Mouse (Mus musculus) c-Kit-positive CD71-negative TER-119-negative erythroid progenitor cells, embryonic 14.5 days (primary cell): ENCODE data around the gene Tpp2.
A peak's percentile ranks its signal among the peaks of the same experiment; 100 is the strongest.
"Not testable (repeated sequence)": the region's sequence is repeated elsewhere in the genome, so short reads cannot be mapped to it uniquely, and the experiment has no call there.

Experiments used
- DNase-seq: peaks from one replicate; pipeline ENCODE4 v3.0.0-alpha.2; 2013; ENCODE audit warnings: low read depth

Tpp2 gene

DNA sequence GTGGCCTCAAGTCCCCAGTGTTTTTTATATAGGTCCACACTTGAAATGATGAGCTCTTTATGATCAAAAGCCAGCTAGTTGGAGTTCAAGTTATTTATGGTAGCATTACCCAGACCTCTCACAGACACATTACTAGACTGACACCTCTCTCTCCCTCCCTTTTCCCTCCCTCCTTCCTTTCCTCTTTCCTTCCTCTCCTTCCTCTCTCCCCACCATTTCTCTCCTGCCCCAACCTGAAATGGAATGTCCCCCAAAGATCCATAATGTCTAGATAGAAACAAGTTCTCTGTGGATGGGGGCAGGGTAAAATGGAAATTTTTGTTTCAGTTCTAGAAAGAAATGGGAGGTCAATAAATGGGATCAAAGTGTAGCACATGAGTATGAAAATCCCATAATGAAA, 86.5 kb downstream of the Tpp2 start, which contains the start of gene Mettl21c:
Gene Mettl21c, minus strand, starts transcription at position 101 of the 400 bp plus-strand sequence.
- no peak for DNase-seq

DNA sequence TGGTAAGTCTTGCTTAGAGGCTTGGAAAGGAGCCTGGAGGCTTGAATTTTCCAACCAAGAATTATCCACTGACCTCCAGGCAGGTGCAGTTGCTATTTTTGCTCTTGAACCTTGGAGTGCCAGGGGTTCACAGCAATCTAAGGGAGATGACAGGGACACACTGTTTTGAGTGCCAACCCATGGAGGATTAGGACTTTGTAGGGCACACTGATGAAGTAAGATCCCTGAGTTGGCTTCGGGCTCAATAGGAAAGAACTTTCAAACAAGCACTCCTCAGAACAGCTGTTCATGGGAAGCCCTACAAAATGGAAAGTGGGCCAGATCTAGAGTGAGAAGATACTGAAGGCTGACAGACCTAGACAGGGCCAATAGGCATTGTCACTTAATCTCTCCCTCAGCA, 89.2 kb downstream of the Tpp2 start:
- DNase-seq = no peak

DNA sequence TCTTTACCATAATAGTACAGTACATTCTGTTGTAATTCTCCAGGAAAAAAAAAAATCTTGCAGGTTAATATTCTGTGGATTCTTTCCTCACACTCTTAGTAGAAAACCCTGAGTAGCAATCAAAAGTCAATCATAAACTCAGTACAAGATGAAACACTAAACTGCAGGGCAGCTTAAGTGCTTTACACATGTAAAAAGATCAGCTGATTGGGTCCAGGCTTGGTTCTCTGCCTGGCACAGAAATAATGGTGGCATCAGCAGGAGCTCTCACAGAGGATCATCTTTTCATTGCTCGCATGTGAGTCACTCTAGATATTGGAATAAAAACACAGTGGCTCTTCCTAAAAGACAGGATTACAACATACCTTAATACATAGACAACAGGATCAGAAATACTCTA, 94.2 kb downstream of the Tpp2 start:
- DNase-seq = no peak

DNA sequence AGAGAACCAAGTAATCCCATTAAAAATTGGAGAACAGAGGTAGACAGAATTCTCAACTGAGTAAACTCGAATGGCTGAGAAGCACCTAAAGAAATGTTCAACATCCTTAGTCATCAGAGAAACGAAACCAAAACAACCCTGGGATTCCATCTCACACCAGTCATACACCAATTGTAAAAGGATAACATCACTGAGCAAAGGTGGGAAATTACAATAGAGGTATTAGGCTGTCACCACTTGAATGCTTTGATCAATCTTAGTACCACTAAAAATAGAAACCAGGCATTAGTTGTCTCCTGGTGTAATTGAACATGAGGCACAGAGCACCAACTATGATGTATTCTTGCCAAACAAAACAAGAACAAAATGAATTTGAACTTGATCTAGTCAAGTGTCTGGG, 98.8 kb downstream of the Tpp2 start:
- DNase-seq = no peak

DNA sequence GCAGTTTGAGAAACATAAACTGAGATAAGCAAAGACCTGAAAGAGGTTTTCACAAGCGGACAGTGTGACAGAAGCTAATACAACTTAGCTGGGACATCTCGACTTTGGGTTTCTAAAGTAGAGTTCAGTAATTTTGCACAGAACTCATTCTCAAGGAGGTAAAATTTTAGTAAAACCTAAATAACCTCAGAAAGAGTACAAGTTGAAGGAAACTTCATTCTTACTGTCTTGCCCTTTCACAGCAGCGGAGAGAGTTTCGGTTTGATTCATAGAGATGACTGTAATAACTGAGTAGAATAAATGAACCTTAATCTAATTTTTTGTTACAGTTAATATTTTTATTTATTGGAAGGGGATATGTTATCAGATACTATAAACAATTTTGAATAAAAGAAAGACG, 99.5 kb downstream of the Tpp2 start:
- no peak for DNase-seq

DNA sequence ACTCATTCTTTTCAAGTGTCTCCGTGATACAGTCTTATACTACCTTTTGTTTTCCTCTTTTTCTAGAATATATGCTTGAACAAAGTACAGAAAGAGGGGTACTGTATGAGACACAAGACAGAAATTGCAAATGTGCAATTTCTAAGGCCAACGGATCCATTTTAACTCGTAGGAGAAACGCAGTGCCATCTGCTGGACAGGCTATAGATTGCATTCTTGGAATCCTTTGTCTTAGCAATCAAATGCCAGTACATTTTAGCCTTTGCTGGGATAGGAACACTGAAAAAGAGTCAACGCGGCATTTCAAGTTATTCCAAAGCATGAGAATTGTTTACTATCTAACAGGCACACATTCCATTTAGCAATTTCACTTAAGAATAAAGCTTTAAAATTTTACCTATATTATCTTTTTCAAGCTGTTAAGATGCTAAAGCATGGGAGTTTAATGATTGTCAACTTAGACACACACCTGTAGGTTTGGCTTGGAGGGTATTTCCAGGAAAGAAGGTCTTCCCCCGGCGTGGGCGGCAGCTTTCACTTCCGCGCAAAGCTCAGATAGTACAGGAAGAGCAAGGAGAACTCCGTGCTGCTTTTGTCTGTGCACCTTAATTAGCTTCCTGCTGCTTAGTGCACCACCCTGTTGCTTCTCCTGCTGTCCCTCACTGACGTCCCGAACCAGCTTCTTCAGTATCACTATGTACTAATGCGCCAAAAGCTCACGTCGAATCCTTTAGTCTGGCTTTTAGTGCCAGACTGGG, 108.5 kb downstream of the Tpp2 start:
- peak; percentile 57 for DNase-seq

DNA sequence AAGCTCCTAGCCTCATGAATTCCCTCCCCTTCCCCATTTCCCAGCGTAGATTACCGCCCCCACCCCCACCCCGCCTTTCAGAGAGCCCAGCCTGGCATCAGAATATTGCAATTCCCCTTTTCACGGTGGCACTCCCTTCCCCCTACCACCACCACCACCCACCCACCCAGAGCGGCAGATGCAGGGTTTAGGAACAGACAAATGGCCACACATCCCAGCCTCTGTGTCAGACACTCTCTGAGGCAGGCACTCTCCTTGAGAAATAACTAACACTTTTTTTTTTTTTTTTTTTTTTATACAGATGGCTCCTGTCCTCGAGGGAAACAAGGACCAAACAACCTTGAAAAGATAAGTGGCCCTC, 109.1 kb downstream of the Tpp2 start:
- DNase-seq = no peak

DNA sequence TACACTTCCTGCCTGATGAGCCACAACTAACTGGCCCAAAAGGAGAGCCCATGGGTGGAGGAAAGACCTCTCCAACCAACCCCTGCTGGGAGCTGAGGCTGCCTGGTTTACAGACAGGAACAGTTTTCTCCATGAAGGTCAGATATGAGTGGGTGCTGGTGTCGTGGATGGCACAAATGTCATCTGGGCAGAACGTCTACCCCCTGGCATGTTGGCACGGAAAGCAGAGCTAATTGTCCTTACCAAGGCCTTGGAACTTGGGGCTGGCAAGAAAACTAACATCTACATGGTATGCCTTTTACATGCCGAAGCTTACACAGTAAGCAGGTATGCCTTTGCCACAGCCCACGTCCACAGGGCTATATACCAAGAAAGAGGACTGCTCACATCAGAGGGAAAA, 112.2 kb downstream of the Tpp2 start:
- DNase-seq = not testable (repeated sequence)

DNA sequence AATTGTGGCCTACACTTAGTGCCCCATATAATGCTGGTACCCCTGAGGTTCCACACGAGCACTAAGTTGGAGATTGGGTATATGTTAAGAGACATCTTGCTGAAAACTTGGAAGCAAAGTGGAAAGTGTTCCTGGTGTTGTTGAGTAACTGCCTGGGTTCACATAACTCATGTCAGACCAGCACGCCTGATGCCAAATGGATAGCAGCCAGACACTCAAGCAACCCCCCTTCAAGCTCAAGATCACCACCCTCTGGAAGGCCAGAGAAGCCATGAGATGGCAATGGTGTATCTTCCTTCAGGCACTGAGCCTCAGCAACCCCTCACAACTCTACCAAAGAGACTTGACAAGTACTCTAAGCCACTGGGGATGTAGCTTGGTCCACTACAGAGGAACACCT, 113.1 kb downstream of the Tpp2 start:
- DNase-seq = no peak
